Mouse (Mus musculus) liver, embryonic 12.5 days (tissue): ENCODE results near the gene Hoxc13. TPM values are rescaled to one million over a fixed set of nuclear protein-coding genes. Genes with fewer than 3 reads are reported as not detected.
A peak's percentile ranks its signal among the peaks of the same experiment; 100 is the strongest.

Source experiments
- ATAC-seq: fragments of 200-750 bp; cut with Nextera tagmentation; 2 replicates; pipeline ENCODE4 v1.8.0; 2017; ENCODE audit warnings: moderate number of reproducible peaks, mild to moderate bottlenecking, moderate library complexity
- H3K27ac ChIP-seq: fragments of 300-500 bp; sonication (generic); 2 replicates; pipeline ENCODE4 v1.5.1; 2016; ENCODE audit warnings: mild to moderate bottlenecking
- H3K27me3 ChIP-seq: fragments of 300-500 bp; sonication (generic); replicated peaks from 2 replicates; pipeline ENCODE4 v1.6.1; 2016; ENCODE audit warnings: mild to moderate bottlenecking, moderate library complexity
- H3K36me3 ChIP-seq: fragments of 300-500 bp; sonication (generic); 2 replicates; pipeline ENCODE4 v1.6.1; 2016; ENCODE audit warnings: mild to moderate bottlenecking, moderate library complexity
- H3K4me1 ChIP-seq: fragments of 300-500 bp; sonication (generic); 2 replicates; pipeline ENCODE4 v1.6.1; 2016
- H3K4me2 ChIP-seq: fragments of 300-500 bp; sonication (generic); 2 replicates; pipeline ENCODE4 v1.6.1; 2016; ENCODE audit warnings: mild to moderate bottlenecking, moderate library complexity
- H3K4me3 ChIP-seq: fragments of 300-500 bp; sonication (generic); 2 replicates; pipeline ENCODE4 v1.5.1; 2016; ENCODE audit warnings: mild to moderate bottlenecking, moderate library complexity
- H3K9ac ChIP-seq: fragments of 300-500 bp; sonication (generic); 2 replicates; pipeline ENCODE4 v1.6.1; 2016; ENCODE audit warnings: mild to moderate bottlenecking, moderate library complexity
- H3K9me3 ChIP-seq: fragments of 300-500 bp; sonication (generic); replicated peaks from 2 replicates; pipeline ENCODE4 v1.6.1; 2016; ENCODE audit warnings: mild to moderate bottlenecking, moderate library complexity
- WGBS: fragments of 180-500 bp; shearing (Covaris S2); methylation state at CpG from one replicate; pipeline ENCODE4 v1.1.7; 2016; ENCODE audit not compliant: insufficient replicate concordance; 5-methylcytosine and 5-hydroxymethylcytosine counted together
- polyA plus RNA-seq: library from polyadenylated mRNA; unstranded; fragments of >200 nt; fragmentation: Nextera tagmentation; extraction: Ambion mirVana; gene quantifications from 2 replicates; pipeline ENCODE4 v1.2.1, GENCODE M21; 2016

Hoxc13 gene
- not detected in 2 replicates for polyA plus RNA-seq

GRCm38 (mm10) chr15:102921053-102922011, at the start of gene Hoxc13:
Hoxc13 (plus strand) TSS chr15:102921103.
- H3K4me3 ChIP-seq, result no peak within 1 kb of the TSS
- H3K4me1 ChIP-seq, result no peaks in the 10 kb centered on the region
- H3K9ac ChIP-seq, result no peak within 1 kb of the TSS
- H3K27ac ChIP-seq, result no peak within 1 kb of the TSS
- 3% methylated on average over 68 of the region's 88 CpGs for WGBS
- H3K36me3 ChIP-seq, result no peaks in the 10 kb centered on the region
- H3K4me2 ChIP-seq, result peak within 1 kb of the TSS; percentile 25
- ATAC-seq, result no peak
- H3K27me3 ChIP-seq, result peaks cover 99% of the 10 kb centered on the region
- H3K9me3 ChIP-seq, result no peaks in the 10 kb centered on the region

GRCm38 (mm10) chr15:102885803-102886202, 35.1 kb upstream of the Hoxc13 start:
- WGBS, result 16% methylated on average over 1 of the region's 1 CpGs
- Histone ChIP-seq H3K4me3 (no peak overlapping the region), H3K27ac (no peak overlapping the region), H3K36me3 (no peaks in the 10 kb centered on the region), H3K27me3 (peaks cover 12% of the 10 kb centered on the region; the same call in 1 of the 2 replicates), H3K9me3 (no peaks in the 10 kb centered on the region), H3K4me1 (no peaks in the 10 kb centered on the region), H3K9ac (no peak overlapping the region), H3K4me2 (no peak overlapping the region)
- no peak for ATAC-seq

- 75% methylated on average over 6 of the region's 6 CpGs for WGBS
- Histone ChIP-seq H3K4me1 (no peaks in the 10 kb centered on the region), H3K9me3 (no peaks in the 10 kb centered on the region), H3K9ac (no peak overlapping the region), H3K36me3 (no peaks in the 10 kb centered on the region), H3K4me3 (no peak overlapping the region), H3K4me2 (no peak overlapping the region), H3K27me3 (peaks cover 42% of the 10 kb centered on the region), H3K27ac (no peak overlapping the region)
- ATAC-seq, result no peak
These were observed 25.8 kb upstream of the Hoxc13 start for GRCm38 (mm10) chr15:102895115-102895514.

GRCm38 (mm10) chr15:102904946-102905345, 16.0 kb upstream of the Hoxc13 start:
- no peak for ATAC-seq
- Histone ChIP-seq H3K27me3 (peaks cover 73% of the 10 kb centered on the region), H3K4me2 (no peak overlapping the region), H3K4me1 (no peaks in the 10 kb centered on the region), H3K36me3 (no peaks in the 10 kb centered on the region), H3K4me3 (no peak overlapping the region), H3K9me3 (no peaks in the 10 kb centered on the region), H3K9ac (no peak overlapping the region), H3K27ac (no peak overlapping the region)
- WGBS, result 30% methylated on average over 1 of the region's 1 CpGs

GRCm38 (mm10) chr15:102909536-102909935, 11.4 kb upstream of the Hoxc13 start:
- peaks cover 92% of the 10 kb centered on the region for H3K27me3 ChIP-seq
- no peaks in the 10 kb centered on the region for H3K4me1 ChIP-seq
- no peak overlapping the region for H3K27ac ChIP-seq
- no peak overlapping the region for H3K4me2 ChIP-seq
- H3K9me3 ChIP-seq, result no peaks in the 10 kb centered on the region
- 4% methylated on average over 4 of the region's 4 CpGs for WGBS
- ATAC-seq, result no peak
- H3K4me3 ChIP-seq, result no peak overlapping the region
- H3K9ac ChIP-seq, result no peak overlapping the region
- H3K36me3 ChIP-seq, result no peaks in the 10 kb centered on the region

- Histone ChIP-seq H3K27ac (no peak overlapping the region), H3K4me3 (no peak overlapping the region), H3K9ac (no peak overlapping the region), H3K27me3 (peaks cover 92% of the 10 kb centered on the region), H3K36me3 (no peaks in the 10 kb centered on the region), H3K4me2 (no peak overlapping the region), H3K9me3 (no peaks in the 10 kb centered on the region), H3K4me1 (no peaks in the 10 kb centered on the region)
- under 1% methylated on average over 18 of the region's 18 CpGs for WGBS
- ATAC-seq, result no peak
These were observed 10.9 kb upstream of the Hoxc13 start for GRCm38 (mm10) chr15:102910038-102910437.

- H3K4me2 ChIP-seq, result no peak overlapping the region
- no peaks in the 10 kb centered on the region for H3K36me3 ChIP-seq
- peaks cover 89% of the 10 kb centered on the region for H3K27me3 ChIP-seq
- ATAC-seq, result no peak
- no peak overlapping the region for H3K4me3 ChIP-seq
- no peak overlapping the region for H3K27ac ChIP-seq
- H3K9me3 ChIP-seq, result no peaks in the 10 kb centered on the region
- no peak overlapping the region for H3K9ac ChIP-seq
- 4% methylated on average over 22 of the region's 22 CpGs for WGBS
- no peaks in the 10 kb centered on the region for H3K4me1 ChIP-seq
These were observed 10.3 kb upstream of the Hoxc13 start for GRCm38 (mm10) chr15:102910496-102911095.

GRCm38 (mm10) chr15:102913038-102913585, 7.8 kb upstream of the Hoxc13 start:
- no peak for ATAC-seq
- Histone ChIP-seq H3K27ac (no peak overlapping the region), H3K4me1 (no peaks in the 10 kb centered on the region), H3K4me3 (no peak overlapping the region), H3K4me2 (no peak overlapping the region), H3K27me3 (peaks cover 91% of the 10 kb centered on the region), H3K9me3 (no peaks in the 10 kb centered on the region), H3K9ac (no peak overlapping the region), H3K36me3 (no peaks in the 10 kb centered on the region)
- 2% methylated on average over 19 of the region's 19 CpGs for WGBS

GRCm38 (mm10) chr15:102917972-102918572, 2.8 kb upstream of the Hoxc13 start:
- 3% methylated on average over 20 of the region's 20 CpGs for WGBS
- Histone ChIP-seq H3K27ac (no peak overlapping the region), H3K4me1 (no peaks in the 10 kb centered on the region), H3K27me3 (peaks cover 93% of the 10 kb centered on the region), H3K4me2 (no peak overlapping the region), H3K9me3 (no peaks in the 10 kb centered on the region), H3K4me3 (no peak overlapping the region), H3K9ac (no peak overlapping the region), H3K36me3 (no peaks in the 10 kb centered on the region)
- no peak for ATAC-seq

GRCm38 (mm10) chr15:102918611-102919265, 2.2 kb upstream of the Hoxc13 start:
- no peaks in the 10 kb centered on the region for H3K36me3 ChIP-seq
- H3K27ac ChIP-seq, result no peak overlapping the region
- no peaks in the 10 kb centered on the region for H3K9me3 ChIP-seq
- no peak overlapping the region for H3K9ac ChIP-seq
- no peaks in the 10 kb centered on the region for H3K4me1 ChIP-seq
- 6% methylated on average over 7 of the region's 7 CpGs for WGBS
- no peak for ATAC-seq
- H3K27me3 ChIP-seq, result peaks cover 94% of the 10 kb centered on the region
- H3K4me2 ChIP-seq, result no peak overlapping the region
- no peak overlapping the region for H3K4me3 ChIP-seq

GRCm38 (mm10) chr15:102919336-102920180, 1.3 kb upstream of the Hoxc13 start:
- Histone ChIP-seq H3K27me3 (peaks cover 97% of the 10 kb centered on the region), H3K4me3 (no peak overlapping the region), H3K4me2 (no peak overlapping the region), H3K9me3 (no peaks in the 10 kb centered on the region), H3K4me1 (no peaks in the 10 kb centered on the region), H3K9ac (no peak overlapping the region), H3K36me3 (no peaks in the 10 kb centered on the region), H3K27ac (no peak overlapping the region)
- 5% methylated on average over 12 of the region's 12 CpGs for WGBS
- no peak for ATAC-seq
